Mouse (Mus musculus) erythroblast, embryonic 14.5 days (primary cell): ENCODE measurements around the gene Olfr1360.
"Not testable (repeated sequence)": the region's sequence is repeated elsewhere in the genome, so short reads cannot be mapped to it uniquely, and the experiment has no call there.

Experiments
- GATA1 ChIP-seq: IDR thresholded peaks from 2 replicates; pipeline ENCODE4 v1.6.1; 2012; ENCODE audit warnings: low read length, inconsistent platforms, mixed read lengths
- TAL1 ChIP-seq: IDR thresholded peaks from 3 replicates; pipeline ENCODE4 v1.6.1; 2012; ENCODE audit warnings: low read length, inconsistent platforms, mixed read lengths

- TF ChIP-seq GATA1, TAL1: not testable (repeated sequence)
These were observed 38.8 kb upstream of the Olfr1360 start, which contains the start of the genes Hist1h2bl and Hist1h2ai for GRCm38 (mm10) chr13:21715864-21716539.
